Mouse (Mus musculus) mouse trophoblast stem cell (cell line): Measurements from ENCODE around the gene Flt4.

Experiments
- in situ Hi-C, 2 experiments: fragments of 300-500 bp; cut with MseI, MboI; formaldehyde crosslinking; loops; 2 replicates in 1 of 2; 3 replicates in 1 of 2; pipeline ENCODE4 v1.15.1; 2025

Flt4 gene

DNA sequence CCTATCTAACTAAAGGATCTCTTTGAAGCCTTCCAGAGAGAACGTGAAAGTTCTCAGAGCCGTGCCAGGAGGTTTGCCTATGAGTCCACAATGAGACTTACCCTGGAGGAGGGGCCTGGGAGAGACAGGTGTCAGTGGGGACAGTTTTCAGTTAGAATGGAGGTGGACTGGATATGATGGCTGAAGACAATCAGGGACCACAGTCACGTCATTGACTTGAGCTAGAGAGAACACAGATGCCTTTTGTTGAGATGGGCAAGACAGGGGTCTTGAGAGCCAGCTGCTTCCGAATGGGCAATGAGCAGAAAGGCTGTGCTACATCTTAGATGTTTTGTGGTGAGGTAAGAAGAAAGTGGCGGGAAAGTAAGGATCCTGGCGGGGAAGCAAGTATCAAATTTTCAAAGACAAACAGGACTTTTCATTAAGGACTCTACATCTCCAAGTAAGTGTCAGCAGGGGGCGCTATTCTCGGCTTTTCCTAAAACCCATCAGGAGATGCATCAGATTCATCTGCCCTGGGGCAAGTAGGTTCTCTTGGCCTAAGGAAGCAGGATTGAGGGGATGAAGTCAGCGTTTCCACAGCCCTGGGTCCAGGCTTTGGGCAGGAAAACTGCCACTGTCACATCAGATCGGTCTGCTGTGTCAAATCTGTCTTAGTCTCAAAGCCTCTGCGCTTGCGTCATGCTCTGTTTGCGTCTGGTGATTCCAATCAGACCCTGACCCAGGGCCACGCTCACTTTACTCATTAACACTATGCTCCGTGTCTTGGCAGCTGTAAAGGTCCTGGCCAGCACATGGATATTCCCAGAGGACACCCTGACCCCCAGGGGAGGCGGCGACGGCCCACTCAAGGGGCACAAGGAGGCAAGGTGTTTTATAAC, 41.3 kb downstream of the Flt4 start:
- in situ Hi-C loops, result no loop called here

DNA sequence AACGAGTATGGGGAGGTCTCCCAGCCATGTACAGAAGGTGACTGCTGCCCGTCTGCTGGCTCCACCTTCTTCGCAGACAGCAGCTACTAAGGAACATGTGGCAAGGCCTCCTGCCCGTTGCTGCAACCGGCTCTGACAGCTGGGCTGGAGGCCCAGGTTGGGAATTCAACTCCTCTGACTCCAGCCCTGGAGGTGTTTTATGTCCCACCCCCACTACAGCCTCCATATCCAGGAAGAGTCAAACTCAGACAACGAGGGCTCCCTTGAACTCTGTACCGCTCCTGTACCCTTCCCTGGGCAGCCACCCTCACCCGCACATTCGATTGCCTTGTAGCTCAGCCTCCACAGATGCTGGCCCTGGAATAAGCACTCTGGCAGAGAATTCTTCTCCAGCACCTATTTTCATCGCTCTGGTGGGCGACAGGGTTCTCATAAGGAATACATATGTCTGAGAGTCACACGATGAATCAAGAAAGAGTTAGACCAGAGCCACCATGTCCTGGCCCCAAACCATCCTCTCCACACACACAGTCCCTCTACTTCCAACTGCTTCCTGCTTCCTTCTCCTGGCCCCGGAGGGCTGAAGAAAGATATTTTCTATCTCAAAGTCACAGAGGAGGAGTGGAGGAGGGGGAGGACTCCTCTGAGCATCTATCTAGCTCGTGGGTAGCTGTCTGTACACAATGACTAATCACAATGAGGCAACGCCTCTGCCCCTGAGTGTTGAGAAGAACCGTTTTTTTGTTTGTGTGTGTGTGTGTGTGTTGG, 42.1 kb downstream of the Flt4 start:
- in situ Hi-C loops, result no loop called here

DNA sequence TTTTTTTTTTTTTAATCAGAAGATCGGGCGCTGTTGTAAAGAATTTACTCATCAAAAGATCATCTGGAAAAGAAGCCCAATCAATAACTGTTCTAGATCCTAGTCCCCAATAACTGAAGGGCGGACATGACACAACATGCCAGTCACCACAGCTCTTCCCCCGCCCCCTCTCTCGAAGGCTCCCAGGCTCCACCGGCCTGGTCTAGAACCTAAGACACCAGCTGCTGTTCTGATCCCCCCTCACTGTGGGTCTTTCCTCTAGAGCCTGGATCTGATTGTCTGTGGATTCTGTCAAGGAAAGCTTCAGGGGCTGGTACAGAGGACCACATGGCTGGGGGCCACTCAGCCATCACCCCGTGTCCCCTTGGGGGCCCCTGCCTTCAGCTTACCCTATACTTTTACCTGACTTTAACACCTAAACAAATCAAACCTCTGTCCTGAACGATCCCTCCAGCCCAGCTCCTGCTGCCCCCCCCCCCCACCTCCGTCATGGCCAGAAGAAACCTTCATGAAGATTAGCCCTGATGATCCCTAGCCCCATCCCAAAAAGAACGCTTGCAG, 42.8 kb downstream of the Flt4 start:
- in situ Hi-C loops, result no loop called here

DNA sequence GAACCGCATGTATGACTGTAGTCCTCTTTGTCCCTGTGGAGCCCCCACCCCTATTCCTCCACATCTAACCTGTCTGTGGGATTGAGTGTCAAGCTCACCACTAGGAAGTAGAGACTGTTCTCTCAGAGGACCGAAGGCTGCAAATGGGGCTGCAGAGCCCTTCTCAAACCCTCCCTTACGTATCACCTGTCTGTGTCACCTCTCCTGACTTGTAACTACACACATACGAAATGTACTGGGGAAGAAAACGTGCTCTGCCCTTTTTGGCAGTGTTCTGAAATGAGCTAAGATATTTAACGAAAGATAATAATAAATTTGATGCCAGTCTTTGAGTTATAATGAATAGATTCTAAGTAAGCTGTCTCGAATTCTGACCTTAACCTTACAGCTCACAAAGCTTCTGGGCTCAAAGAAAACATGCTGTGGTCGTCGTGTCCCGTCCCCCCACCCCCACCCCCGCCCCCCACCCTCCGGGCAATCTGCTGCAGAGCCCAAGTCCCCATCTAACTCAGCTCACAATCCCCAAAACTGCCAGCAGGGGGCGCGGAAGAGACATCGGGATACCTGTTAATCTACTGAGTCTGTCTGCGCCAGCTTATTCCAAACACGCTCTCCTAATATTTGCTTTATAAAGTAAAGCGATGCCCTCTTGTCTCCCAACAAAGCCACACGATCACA, 43.5 kb downstream of the Flt4 start:
- in situ Hi-C loops, result no loop called here

DNA sequence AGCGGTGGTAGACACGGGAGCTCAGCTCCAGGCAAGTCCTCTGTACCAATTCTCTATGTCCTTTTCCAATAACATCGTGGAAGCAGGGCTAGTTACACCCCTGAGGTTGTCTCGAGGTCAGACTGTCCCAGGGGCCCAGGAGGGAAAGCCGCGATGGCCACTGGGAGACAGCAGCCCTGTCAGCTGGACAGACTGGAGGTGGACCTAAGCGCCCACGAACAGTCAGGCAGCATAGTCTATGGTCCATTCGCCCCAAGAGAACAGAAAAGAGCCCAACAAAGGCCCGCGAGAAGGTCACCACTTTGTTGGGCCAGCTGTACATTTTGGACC, 44.0 kb downstream of the Flt4 start:
- in situ Hi-C loops, result no loop called here

DNA sequence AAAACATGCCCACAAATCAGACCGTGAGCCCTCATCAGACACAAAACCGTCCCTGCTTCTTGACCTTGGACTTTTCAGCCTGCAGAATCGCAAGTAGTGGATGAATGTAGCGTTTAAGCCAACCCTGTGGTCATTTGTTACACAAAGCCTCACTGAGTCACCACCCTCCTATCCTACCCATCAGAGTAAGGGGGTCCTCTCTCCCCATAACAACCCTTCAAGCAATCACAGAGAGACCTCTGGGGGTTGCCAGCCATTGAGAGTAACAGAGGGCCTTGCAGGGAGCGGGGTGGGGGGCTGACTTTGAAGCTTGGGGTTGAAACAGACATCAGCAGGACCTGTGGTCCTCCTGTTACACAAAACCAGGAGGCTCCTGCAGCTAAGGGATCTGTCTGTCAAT, 45.6 kb downstream of the Flt4 start:
- in situ Hi-C loops, result no loop called here

DNA sequence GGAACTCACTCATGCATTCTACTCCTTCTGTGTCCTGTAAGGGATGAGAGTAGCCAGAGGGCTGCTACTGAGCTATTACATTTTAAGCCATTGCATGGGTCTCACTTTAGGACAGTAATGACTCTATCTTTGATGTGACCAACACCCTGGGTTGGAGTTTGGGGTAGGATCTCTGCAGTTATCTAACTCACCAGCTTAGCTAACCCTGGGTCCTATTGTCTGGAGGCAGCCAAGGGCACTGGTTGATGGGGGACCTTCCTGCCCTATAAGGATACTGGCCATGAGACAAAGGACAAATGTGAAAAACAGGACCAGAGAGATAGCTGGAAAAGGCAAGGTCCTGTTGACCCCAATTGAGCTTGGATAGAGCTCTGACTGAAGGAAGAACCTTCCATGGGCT, 46.4 kb downstream of the Flt4 start:
- in situ Hi-C loops, result no loop called here

DNA sequence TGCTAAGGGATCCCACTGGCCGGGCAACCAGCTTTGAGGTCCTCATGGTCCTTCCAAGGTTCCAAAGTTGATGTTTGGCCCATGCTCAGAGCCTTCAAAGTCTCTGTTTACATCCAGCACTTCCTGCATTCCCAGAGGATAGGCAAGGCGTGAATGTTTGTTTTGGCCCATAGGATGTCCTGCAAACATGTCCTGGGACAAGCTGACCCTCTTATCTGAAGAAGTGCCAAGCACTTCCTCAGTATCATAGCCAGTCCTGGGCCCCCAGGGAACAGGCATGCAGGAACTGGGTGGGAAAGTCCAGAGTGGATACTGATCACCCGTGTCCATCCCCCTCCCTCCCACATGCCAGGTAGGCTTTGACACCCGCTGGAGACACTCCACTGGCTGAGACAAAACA, 49.0 kb downstream of the Flt4 start:
- in situ Hi-C loops, result no loop called here

DNA sequence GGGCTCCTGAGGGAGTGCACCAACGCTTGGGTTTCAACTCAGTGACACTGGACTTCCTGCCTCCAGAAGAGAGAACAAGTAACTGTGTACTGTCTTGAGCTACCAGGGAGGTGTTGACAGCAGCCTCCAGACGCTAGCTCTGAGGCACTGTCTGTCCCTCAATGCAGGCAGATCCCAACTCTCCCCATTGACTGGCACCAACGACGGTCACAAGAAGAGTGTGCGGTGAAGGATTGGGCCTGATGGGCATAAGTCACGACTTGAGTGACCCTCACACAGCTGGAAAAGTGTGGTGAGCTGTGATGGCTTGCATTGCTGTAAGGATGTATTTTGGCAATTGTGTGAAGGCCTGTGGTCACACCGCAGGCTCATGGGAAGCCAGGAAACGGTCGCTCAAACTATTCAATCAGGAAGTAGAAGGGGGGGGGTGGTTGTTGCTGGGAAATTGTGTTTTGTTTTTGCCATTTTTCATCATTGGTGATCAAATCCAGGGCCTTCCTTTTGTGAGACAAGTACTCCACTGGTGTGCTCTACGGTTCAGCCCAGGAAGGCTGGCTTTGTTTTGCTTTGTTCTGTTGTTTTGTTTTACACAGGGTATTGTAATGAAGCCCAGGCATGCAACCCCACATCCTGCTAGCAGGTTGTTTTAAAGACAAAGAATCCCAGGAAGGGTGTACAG, 49.9 kb downstream of the Flt4 start:
- in situ Hi-C loops, result no loop called here

DNA sequence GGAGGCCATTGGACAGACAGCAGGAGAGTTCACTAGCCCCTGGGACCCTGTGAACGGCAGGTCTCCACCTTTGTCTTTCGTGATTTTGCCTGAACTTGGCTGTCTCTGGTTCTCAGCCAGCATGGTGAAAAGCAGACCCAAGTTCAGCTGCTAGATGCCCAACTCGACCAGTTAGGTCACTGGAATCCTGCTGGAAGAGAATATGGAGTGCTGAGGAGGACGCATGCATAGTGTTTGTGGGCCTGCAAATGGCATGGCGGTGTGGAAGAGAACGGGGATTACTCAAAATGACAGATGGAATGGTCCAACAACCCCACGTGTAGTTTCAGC, 50.4 kb downstream of the Flt4 start:
- in situ Hi-C loops, result no loop called here

DNA sequence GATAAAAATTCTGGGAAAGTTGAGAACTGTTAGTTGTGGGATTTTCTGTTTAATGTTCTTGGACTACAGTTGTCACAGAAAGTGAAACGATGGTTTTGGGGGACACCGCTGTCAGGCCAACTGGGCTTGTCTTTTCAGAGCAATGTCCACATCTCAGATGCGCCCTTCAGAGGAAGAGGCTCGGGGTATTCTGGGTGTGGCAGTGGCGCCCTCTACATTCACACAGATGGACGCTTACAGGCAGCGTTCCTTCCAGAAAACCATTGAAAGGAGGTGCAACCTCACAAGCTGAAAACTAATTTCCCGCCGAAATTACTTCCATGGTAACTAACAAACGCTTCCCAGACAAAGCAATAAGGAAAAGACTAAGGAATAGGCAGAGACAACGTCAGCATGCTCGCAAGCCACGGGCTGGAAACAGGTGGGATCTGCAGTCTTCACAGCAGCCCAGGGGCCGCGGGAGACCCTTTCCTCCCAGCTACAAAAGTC, 53.3 kb downstream of the Flt4 start:
- in situ Hi-C loops, result no loop called here

DNA sequence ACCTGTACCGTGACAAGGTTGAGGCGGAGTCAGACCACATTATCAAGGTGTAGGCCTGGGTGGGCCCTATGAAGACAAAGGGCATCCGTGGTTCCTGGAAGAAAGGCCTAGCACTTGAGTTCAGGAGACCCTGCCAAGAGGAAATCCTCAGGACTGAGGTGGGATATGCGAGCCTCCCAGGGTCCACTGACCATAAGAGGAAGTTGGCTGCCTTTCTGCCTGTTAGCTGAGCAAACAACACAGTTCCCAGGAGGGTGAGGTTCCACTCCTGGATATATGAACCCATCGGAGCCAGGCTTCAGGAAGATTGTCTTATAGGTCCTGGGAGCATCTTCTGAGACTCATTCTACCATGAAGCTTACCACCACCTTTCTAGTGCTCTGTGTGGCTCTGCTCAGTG, 54.2 kb downstream of the Flt4 start, which contains the start of gene Scgb3a1:
Scgb3a1 (plus strand) TSS at position 301 of the 400 bp plus-strand sequence.
- in situ Hi-C loops, result no loop called here

DNA sequence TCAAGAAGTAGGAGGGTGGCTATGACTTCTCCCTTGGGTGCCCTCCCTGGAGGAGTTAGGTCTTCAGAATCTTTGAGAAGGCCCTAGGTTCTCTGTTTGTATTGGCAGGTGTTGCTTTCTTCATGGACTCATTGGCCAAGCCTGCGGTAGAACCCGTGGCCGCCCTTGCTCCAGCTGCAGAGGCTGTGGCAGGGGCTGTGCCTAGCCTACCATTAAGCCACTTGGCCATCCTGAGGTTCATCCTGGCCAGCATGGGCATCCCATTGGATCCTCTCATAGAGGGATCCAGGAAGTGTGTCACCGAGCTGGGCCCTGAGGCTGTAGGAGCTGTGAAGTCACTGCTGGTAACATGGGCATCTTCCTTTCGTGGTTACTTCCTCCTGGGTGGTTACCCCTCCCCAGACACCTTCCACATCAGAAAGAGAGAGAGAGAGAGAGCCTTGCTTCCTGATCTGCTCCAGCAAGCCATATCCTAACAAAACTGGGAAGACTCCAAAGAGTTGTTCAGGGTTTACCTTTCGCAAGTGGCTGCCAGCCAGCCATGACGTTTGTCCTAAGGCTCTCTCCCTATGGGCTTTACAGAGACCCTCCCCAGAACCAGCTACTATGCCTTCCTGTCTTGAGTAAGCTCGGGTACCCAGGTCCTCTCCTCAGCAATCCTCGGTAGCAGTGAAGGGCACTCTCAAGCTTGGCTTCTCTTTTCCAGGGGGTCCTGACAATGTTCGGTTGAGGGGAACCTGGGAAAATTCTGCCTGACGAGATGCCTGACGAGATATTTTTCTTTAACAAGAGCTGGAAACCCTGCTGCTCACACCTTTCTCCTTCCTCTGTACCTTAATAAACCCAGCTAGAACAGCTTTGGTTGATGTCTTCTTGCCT, 55.4 kb downstream of the Flt4 start:
- in situ Hi-C loops, result no loop called here

DNA sequence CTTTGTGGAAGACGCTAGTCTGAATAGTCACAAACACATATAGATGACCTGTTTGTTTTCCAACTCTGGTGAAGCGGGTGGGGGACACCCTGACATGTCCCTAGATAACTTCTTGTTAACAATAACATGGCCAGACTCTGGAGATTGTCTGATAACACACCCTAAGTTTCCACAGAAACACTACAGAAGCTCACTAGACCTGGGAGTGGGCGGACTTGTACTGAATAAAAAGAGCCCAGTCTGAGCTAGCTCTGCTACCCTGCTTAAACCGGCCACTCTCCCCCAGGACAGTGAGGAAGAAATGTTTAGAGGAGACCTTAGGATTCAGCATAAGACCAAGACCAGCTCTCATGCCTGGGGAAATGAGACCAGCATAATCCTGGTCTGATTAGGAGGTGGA, 56.4 kb downstream of the Flt4 start:
- in situ Hi-C loops, result no loop called here

DNA sequence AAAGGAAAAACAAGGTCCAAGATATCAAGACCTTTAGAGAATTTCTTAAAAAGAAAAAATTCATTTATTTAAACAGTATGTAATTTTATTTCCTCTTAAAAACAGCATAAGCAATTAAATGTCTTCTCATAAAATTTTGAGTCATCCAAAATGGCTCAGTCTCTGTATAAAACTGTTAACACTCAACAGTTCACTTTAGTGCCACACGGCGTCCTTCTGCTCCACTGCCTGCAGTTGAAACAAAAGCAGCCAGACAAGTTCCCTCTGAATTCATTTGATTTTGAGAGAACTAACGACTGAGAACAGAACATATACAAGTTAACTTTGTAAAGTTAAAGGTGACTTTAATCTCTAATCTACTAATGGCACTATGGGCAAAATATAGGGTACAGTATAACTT, 64.4 kb downstream of the Flt4 start:
- in situ Hi-C loops, result no loop called here

DNA sequence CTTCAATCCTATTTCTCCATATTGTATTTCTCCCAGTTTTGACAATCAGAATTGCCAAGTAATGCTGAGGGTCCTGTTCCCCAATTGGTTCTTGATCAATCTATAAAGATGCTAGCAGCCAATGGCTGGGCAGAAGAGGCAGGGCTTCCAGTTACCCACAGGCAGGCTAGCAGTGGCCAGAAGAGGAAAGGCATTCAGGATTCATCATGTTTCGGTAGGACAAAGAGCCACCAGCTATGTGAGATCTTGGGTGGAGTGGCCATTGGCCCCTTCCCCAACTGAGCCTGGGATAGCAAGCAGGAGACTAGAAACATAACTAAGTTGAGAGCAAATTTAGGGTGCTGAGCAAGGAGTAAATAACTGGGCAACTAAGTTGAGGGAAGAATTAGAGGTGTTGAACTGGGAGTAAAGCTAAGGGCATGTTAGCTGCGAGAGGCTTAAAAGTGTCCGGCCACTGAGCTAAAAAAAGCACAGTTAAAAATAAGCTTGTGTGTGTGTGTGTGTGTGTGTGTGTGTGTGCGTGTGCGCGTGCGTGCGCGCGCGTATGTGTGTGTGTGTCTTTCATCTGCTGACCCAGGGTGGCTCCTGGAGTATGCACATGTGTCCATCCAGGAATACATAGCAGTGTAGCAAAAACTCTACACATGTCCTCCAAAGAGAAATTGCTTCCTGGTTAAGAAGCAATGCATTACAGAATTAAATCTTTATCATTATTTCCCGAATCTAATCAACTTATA, 75.3 kb downstream of the Flt4 start:
- in situ Hi-C loops, result no loop called here

DNA sequence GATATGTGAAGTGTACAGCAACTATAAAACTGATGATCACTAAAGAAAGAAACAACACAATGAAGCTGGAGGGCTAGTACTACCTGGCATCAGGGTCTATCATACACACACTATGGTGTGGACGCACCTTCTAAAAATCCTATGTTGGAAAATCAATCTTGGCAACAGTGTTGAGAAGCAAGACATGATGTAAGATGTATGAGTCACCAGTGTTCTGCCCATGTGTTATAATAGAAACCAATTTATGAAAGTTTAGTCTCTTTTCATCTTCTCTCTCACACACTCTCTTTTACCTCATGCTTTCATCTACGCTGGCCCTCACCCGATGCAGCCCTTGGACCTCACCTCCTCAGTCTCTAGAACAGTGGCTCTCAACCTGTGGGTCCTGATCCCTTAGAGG, 86.0 kb downstream of the Flt4 start:
- in situ Hi-C loops, result no loop called here

DNA sequence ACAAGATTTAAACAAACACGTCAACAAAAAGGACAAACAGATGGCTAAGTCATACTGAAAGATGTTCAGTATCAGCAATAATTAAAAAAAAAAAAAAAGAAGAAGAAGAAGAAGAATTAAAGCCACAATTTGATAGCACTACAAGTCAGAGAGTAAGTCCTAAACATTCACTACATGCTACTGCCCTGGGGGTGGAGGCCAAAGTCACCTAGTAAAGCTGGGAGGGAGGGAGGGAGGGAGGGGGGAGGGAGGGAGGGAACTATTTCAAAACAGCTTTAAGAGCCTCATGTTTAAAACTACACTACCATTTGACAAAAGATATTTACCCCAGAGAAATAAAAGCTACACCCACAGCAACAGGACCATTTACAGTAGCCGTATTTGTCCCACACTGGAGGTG, 86.6 kb downstream of the Flt4 start:
- in situ Hi-C loops, result no loop called here

DNA sequence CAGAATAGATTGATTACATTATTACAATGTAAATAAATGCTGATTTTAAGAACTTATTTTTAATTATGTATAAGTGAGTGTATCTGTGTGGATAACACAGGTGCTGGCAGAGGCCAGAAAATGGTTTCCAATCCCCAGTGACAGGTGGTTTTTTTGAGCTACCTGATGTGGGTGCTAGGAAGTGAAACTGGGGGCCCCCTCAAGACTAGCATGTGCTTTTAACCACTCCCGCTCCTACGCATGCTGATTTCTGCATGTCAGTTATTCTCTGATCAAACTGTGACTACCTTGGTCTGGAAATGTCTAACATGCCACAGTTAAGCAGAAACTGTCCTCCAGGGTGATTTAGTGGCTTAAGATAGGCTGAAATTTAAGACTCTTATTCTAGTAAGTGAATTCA, 87.4 kb downstream of the Flt4 start:
- in situ Hi-C loops, result no loop called here

DNA sequence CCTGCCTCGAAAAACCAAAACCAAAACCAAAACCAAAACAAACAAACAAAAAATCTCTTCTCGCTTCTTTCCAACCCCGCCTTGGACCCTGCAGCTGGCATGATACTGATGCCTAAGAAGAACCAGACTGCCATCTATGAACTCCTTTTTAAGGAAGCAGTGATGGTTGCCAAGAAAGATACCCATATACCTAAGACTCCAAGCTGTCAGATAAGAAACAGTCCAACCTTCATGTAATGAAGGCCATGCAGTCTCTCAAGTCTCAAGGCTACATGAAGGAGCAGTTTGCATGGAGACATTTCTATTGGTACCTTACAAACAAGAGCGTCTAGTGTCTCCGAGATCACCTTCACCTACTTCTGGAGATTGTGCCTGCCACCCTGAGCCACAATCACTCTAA, 88.7 kb downstream of the Flt4 start:
- in situ Hi-C loops, result no loop called here
